Mouse (Mus musculus) MEL (cell line): ENCODE measurements at regions not wholly inside any gene's neighbourhood (a gene's known extent, or its start where the extent isn't known, plus 50 kb on each side); places are given as distances from the start of the nearest gene placed in this dataset.

Experiments used
- DNase-seq: peaks from one replicate; pipeline ENCODE4 v3.0.0; 2011; ENCODE audit warnings: low read depth, low spot score
- H3K27ac ChIP-seq: 2 replicates; pipeline ENCODE4 v1.5.1; 2012; ENCODE audit warnings: low read depth, mild to moderate bottlenecking, control low read depth, low read length, moderate library complexity; ENCODE audit not compliant: control insufficient read depth
- H3K27me3 ChIP-seq, 2 experiments: fragments of 150-350 bp in 1 of 2; sonication (generic) in 1 of 2; 2 replicates each; pipeline ENCODE4 v1.6.1; 2012; ENCODE audit warnings: low read length in 2 of 2, mild to moderate bottlenecking in 2 of 2, improper control_type of control experiment in 1 of 2, moderate library complexity in 1 of 2; ENCODE audit not compliant: insufficient read depth in 2 of 2, control insufficient read depth in 1 of 2
- H3K36me3 ChIP-seq, 2 experiments: 2 replicates each; pipeline ENCODE4 v1.6.1; 2012 to 2014; ENCODE audit warnings: low read length in 2 of 2, improper control_type of control experiment in 1 of 2, inconsistent platforms in 1 of 2, mild to moderate bottlenecking in 1 of 2; ENCODE audit not compliant: insufficient read depth in 2 of 2, control insufficient read depth in 1 of 2
- H3K4me1 ChIP-seq, 2 experiments: fragments of 150-350 bp in 1 of 2; sonication (generic) in 1 of 2; 2 replicates each; pipeline ENCODE4 v1.6.1; 2012; ENCODE audit warnings: low read length in 2 of 2, improper control_type of control experiment in 1 of 2, mild to moderate bottlenecking in 1 of 2; ENCODE audit not compliant: insufficient read depth in 2 of 2, control insufficient read depth in 1 of 2
- H3K4me3 ChIP-seq, 2 experiments: fragments of 150-350 bp in 1 of 2; sonication (generic) in 1 of 2; 2 replicates each; pipeline ENCODE4 v1.5.1; 2012; ENCODE audit warnings: low read depth in 2 of 2, low read length in 2 of 2, mild to moderate bottlenecking in 2 of 2, moderate library complexity in 2 of 2, control low read depth in 1 of 2, improper control_type of control experiment in 1 of 2; ENCODE audit not compliant: control insufficient read depth in 1 of 2, insufficient read depth in 1 of 2
- H3K79me2 ChIP-seq: 2 replicates; pipeline ENCODE4 v1.6.1; 2012; ENCODE audit warnings: mild to moderate bottlenecking, low read length, moderate library complexity; ENCODE audit not compliant: control insufficient read depth, poor library complexity, insufficient read depth
- H3K9ac ChIP-seq: 2 replicates; pipeline ENCODE4 v1.6.1; 2012; ENCODE audit warnings: low read depth, mild to moderate bottlenecking, control low read depth, low read length, moderate library complexity; ENCODE audit not compliant: control insufficient read depth, poor library complexity, severe bottlenecking
- H3K9me3 ChIP-seq: fragments of 150-350 bp; sonication (generic); replicated peaks from 2 replicates; pipeline ENCODE4 v1.6.1; 2012; ENCODE audit warnings: mild to moderate bottlenecking, low read length, improper control_type of control experiment, moderate library complexity; ENCODE audit not compliant: insufficient read depth
- CHD1 ChIP-seq: IDR thresholded peaks from 2 replicates; pipeline ENCODE4 v1.6.1; 2012; ENCODE audit warnings: low read depth, mild to moderate bottlenecking, inconsistent platforms, low read length, improper control_type of control experiment
- CHD2 ChIP-seq: IDR thresholded peaks from 2 replicates; pipeline ENCODE4 v1.6.1; 2011; ENCODE audit warnings: low read length, improper control_type of control experiment
- CTCF ChIP-seq, 3 experiments: IDR thresholded peaks in 2 of 3; conservative IDR thresholded peaks in 1 of 3; 2 replicates each; pipeline ENCODE4 v1.5.1; 2011 to 2012; ENCODE audit warnings: low read length in 3 of 3, low read depth in 2 of 3, mild to moderate bottlenecking in 2 of 3, improper control_type of control experiment in 1 of 3, inconsistent platforms in 1 of 3, mixed read lengths in 1 of 3, moderate library complexity in 1 of 3; ENCODE audit not compliant: control insufficient read depth in 1 of 3, insufficient read depth in 1 of 3, poor library complexity in 1 of 3, severe bottlenecking in 1 of 3
- EP300 ChIP-seq, 2 experiments: IDR thresholded peaks; 2 replicates each; pipeline ENCODE4 v1.6.1; 2011; ENCODE audit warnings: improper control_type of control experiment in 2 of 2, low read length in 2 of 2, low read depth in 1 of 2, mild to moderate bottlenecking in 1 of 2
- ETS1 ChIP-seq: IDR thresholded peaks from 2 replicates; pipeline ENCODE4 v1.6.1; 2012; ENCODE audit warnings: low read depth, mild to moderate bottlenecking, inconsistent platforms, low read length, improper control_type of control experiment, moderate library complexity
- GABPA ChIP-seq: IDR thresholded peaks from 2 replicates; pipeline ENCODE4 v1.6.1; 2012; ENCODE audit warnings: low read depth, mild to moderate bottlenecking, inconsistent platforms, low read length, improper control_type of control experiment, moderate library complexity
- GATA1 ChIP-seq: IDR thresholded peaks from 2 replicates; pipeline ENCODE4 v1.6.1; 2011; ENCODE audit warnings: low read depth, low read length, improper control_type of control experiment
- MAZ ChIP-seq: IDR thresholded peaks from 2 replicates; pipeline ENCODE4 v1.6.1; 2012; ENCODE audit warnings: low read depth, mild to moderate bottlenecking, inconsistent platforms, low read length, improper control_type of control experiment
- MEF2A ChIP-seq: IDR thresholded peaks from 2 replicates; pipeline ENCODE4 v1.6.1; 2014; ENCODE audit warnings: low read depth, mild to moderate bottlenecking, inconsistent platforms, low read length, improper control_type of control experiment; ENCODE audit not compliant: poor library complexity, insufficient replicate concordance, severe bottlenecking; ENCODE audit errors: extremely low read depth
- MXI1 ChIP-seq: IDR thresholded peaks from 2 replicates; pipeline ENCODE4 v1.6.1; 2011; ENCODE audit warnings: mild to moderate bottlenecking, low read depth, low read length, improper control_type of control experiment
- NELFE ChIP-seq: IDR thresholded peaks from 2 replicates; pipeline ENCODE4 v1.6.1; 2011; ENCODE audit warnings: low read depth, low read length, improper control_type of control experiment
- POLR2A ChIP-seq, 2 experiments: IDR thresholded peaks; 2 replicates each; pipeline ENCODE4 v1.6.1; 2011 to 2012; ENCODE audit warnings: low read length in 2 of 2, mild to moderate bottlenecking in 2 of 2, control low read depth in 1 of 2, improper control_type of control experiment in 1 of 2, low read depth in 1 of 2, moderate library complexity in 1 of 2; ENCODE audit not compliant: control insufficient read depth in 1 of 2, insufficient read depth in 1 of 2, poor library complexity in 1 of 2
- RAD21 ChIP-seq: IDR thresholded peaks from 2 replicates; pipeline ENCODE4 v1.6.1; 2011; ENCODE audit warnings: mild to moderate bottlenecking, low read depth, low read length, improper control_type of control experiment
- RCOR1 ChIP-seq: IDR thresholded peaks from 2 replicates; pipeline ENCODE4 v1.6.1; 2012; ENCODE audit warnings: low read depth, mild to moderate bottlenecking, inconsistent platforms, low read length, improper control_type of control experiment
- SIN3A ChIP-seq: IDR thresholded peaks from 2 replicates; pipeline ENCODE4 v1.6.1; 2012; ENCODE audit warnings: low read length, improper control_type of control experiment, inconsistent platforms
- TAL1 ChIP-seq: IDR thresholded peaks from 2 replicates; pipeline ENCODE4 v1.6.1; 2012; ENCODE audit warnings: mild to moderate bottlenecking, inconsistent platforms, low read length, moderate library complexity, mixed read lengths
- TCF12 ChIP-seq: IDR thresholded peaks from 2 replicates; pipeline ENCODE4 v1.6.1; 2014; ENCODE audit warnings: low read depth, mild to moderate bottlenecking, inconsistent platforms, low read length, improper control_type of control experiment, moderate library complexity
- USF1 ChIP-seq: IDR thresholded peaks from 2 replicates; pipeline ENCODE4 v1.6.1; 2014; ENCODE audit warnings: low read depth, mild to moderate bottlenecking, inconsistent platforms, low read length, improper control_type of control experiment, moderate library complexity
- ZC3H11A ChIP-seq: IDR thresholded peaks from 2 replicates; pipeline ENCODE4 v1.6.1; 2012; ENCODE audit warnings: low read depth, mild to moderate bottlenecking, inconsistent platforms, low read length, improper control_type of control experiment
- ZMIZ1 ChIP-seq: IDR thresholded peaks from 2 replicates; pipeline ENCODE4 v1.6.1; 2012; ENCODE audit warnings: low read depth, mild to moderate bottlenecking, inconsistent platforms, low read length, improper control_type of control experiment, moderate library complexity

- TF ChIP-seq TCF12 = no peak
- TF ChIP-seq TAL1 = no peak
- TF ChIP-seq POLR2A (IDR thresholded peaks at IDR 0.05; ENCODE audit: control insufficient read depth in 1 of 2, insufficient read depth in 1 of 2, low read depth in 1 of 2, low read length in 2 of 2, poor library complexity in 1 of 2) = no peak
- no peak for TF ChIP-seq CTCF (IDR thresholded peaks at IDR 0.05 in 2 of 3, conservative IDR thresholded peaks at IDR 0.05 in 1 of 3; ENCODE audit: control insufficient read depth in 1 of 3, insufficient read depth in 1 of 3, low read depth in 2 of 3, low read length in 3 of 3, poor library complexity in 1 of 3, severe bottlenecking in 1 of 3)
- TF ChIP-seq ZC3H11A = no peak
- TF ChIP-seq CHD1 = no peak
- TF ChIP-seq ZMIZ1 = no peak
- TF ChIP-seq MAZ = no peak
- Histone ChIP-seq H3K4me3 (no peak overlapping the region), H3K79me2 (no peaks in the 10 kb centered on the region), H3K27me3 (no peaks in the 10 kb centered on the region), H3K4me1 (no peaks in the 10 kb centered on the region), H3K9ac (no peak overlapping the region), H3K36me3 (no peaks in the 10 kb centered on the region), H3K9me3 (no peaks in the 10 kb centered on the region), H3K27ac (no peak overlapping the region)
- no peak for DNase-seq
These were observed 950.4 kb downstream of the Abca13 start for GRCm38 (mm10) chr11:10142161-10142560.

- Histone ChIP-seq H3K27me3 (no peaks in the 10 kb centered on the region), H3K9me3 (no peaks in the 10 kb centered on the region), H3K79me2 (no peaks in the 10 kb centered on the region)
- DNase-seq = no peak
- TF ChIP-seq SIN3A (no peak), CTCF (IDR thresholded peaks at IDR 0.05 in 2 of 3, conservative IDR thresholded peaks at IDR 0.05 in 1 of 3; ENCODE audit: control insufficient read depth in 1 of 3, insufficient read depth in 1 of 3, low read depth in 2 of 3, low read length in 3 of 3, poor library complexity in 1 of 3, severe bottlenecking in 1 of 3) (no peak), GATA1 (no peak), RAD21 (no peak), GABPA (no peak), NELFE (no peak), EP300 (IDR thresholded peaks at IDR 0.05; ENCODE audit: low read depth in 1 of 2, low read length in 2 of 2) (no peak), ZMIZ1 (no peak), MEF2A (no peak), CHD2 (no peak), ETS1 (no peak), MXI1 (no peak), USF1 (no peak), RCOR1 (no peak)
- TF ChIP-seq, all 39 proteins: peak for 0
- Histone ChIP-seq H3K4me1 (no peaks in the 10 kb centered on the region), H3K36me3 (no peaks in the 10 kb centered on the region), H3K27ac (no peak overlapping the region), H3K4me3 (no peak overlapping the region), H3K9ac (no peak overlapping the region)
These were observed 957.4 kb downstream of the Abca13 start for GRCm38 (mm10) chr11:10149160-10149559.
